Mouse (Mus musculus) liver, adult 2 months (tissue): ENCODE measurements around the gene Afg1l.

Source experiments
- CTCF ChIP-seq: fragments of 200-500 bp; IDR thresholded peaks from 2 replicates; pipeline ENCODE4 v1.5.1; 2011; ENCODE audit warnings: low read depth, low read length, control low read depth
- POLR2A ChIP-seq: fragments of 200-500 bp; IDR thresholded peaks from 2 replicates; pipeline ENCODE4 v1.6.1; 2011; ENCODE audit warnings: low read length, control low read depth; ENCODE audit not compliant: insufficient read depth; ENCODE audit errors: extremely low read depth

- TF ChIP-seq POLR2A (no peak), CTCF (no peak)
Observed at GRCm38 (mm10) chr10:42390436-42390835, 87.9 kb downstream of the Afg1l start.
